Mouse (Mus musculus): Measurements from ENCODE around the gene Kat7.

GRCm38 (mm10) chr11:95251295-95251694 is 58.8 kb downstream of the Kat7 start:
- TF ChIP-seq CTCF (IDR thresholded peaks at IDR 0.05; ENCODE audit: low read depth) = peak; percentile 95
- no peak for TF ChIP-seq EP300 (IDR thresholded peaks at IDR 0.05; ENCODE audit: low read depth)

Measured in liver, postnatal 0 days (tissue).